Mouse (Mus musculus) small intestine, adult 2 months (tissue): Measurements from ENCODE around the gene A630089N07Rik. TPM values are rescaled to one million over a fixed set of nuclear protein-coding genes. Genes with fewer than 3 reads are reported as not detected.
"Not testable (repeated sequence)": the region's sequence is repeated elsewhere in the genome, so short reads cannot be mapped to it uniquely, and the experiment has no call there.

Source experiments
- H3K27ac ChIP-seq: fragments of 200-500 bp; 2 replicates; pipeline ENCODE4 v1.5.1; 2012; ENCODE audit warnings: low read depth, low read length, control low read depth, inconsistent platforms; ENCODE audit not compliant: insufficient read depth
- H3K27me3 ChIP-seq: fragments of 200-500 bp; 2 replicates; pipeline ENCODE4 v1.6.1; 2012; ENCODE audit warnings: mild to moderate bottlenecking, moderate library complexity, low read length, inconsistent platforms; ENCODE audit not compliant: control insufficient read depth, insufficient read depth
- H3K36me3 ChIP-seq: fragments of 200-500 bp; 2 replicates; pipeline ENCODE4 v1.6.1; 2012; ENCODE audit warnings: mild to moderate bottlenecking, low read length, control low read depth, inconsistent platforms; ENCODE audit not compliant: control insufficient read depth, insufficient read depth
- H3K4me1 ChIP-seq: fragments of 200-500 bp; 2 replicates; pipeline ENCODE4 v1.6.1; 2012; ENCODE audit warnings: low read length, inconsistent platforms, mixed read lengths; ENCODE audit not compliant: control insufficient read depth, insufficient read depth, insufficient read length
- H3K4me3 ChIP-seq: fragments of 200-500 bp; 2 replicates; pipeline ENCODE4 v1.5.1; 2012; ENCODE audit warnings: low read depth, mild to moderate bottlenecking, control low read depth, inconsistent platforms, low read length, moderate library complexity
- CTCF ChIP-seq: fragments of 200-500 bp; IDR thresholded peaks from 2 replicates; pipeline ENCODE4 v1.5.1; 2012; ENCODE audit warnings: low read depth, mild to moderate bottlenecking, control low read depth, inconsistent platforms, low read length, moderate library complexity, mixed read lengths; ENCODE audit not compliant: insufficient replicate concordance, insufficient read length; ENCODE audit errors: extremely low read depth
- POLR2A ChIP-seq: fragments of 200-500 bp; IDR thresholded peaks from 2 replicates; pipeline ENCODE4 v1.6.1; 2012; ENCODE audit warnings: low read depth, mild to moderate bottlenecking, control low read depth, inconsistent platforms, low read length, moderate library complexity
- WGBS: fragments of 180-500 bp; shearing (Covaris S2); methylation state at CpG from one replicate; pipeline ENCODE4 v1.1.7; 2018; 5-methylcytosine and 5-hydroxymethylcytosine counted together
- polyA plus RNA-seq: library from polyadenylated mRNA; depleted of rRNA; stranded (reverse); fragments of >200 nt; gene quantifications from 2 replicates; pipeline ENCODE4 v1.2.3, GENCODE M21; 2012; rRNA removed

Gene A630089N07Rik
- 0.08 TPM in 1 of 2 replicates, not detected in the other for polyA plus RNA-seq

GRCm38 (mm10) chr16:98081889-98082818, at the start of gene A630089N07Rik:
Gene A630089N07Rik, minus strand, starts transcription at chr16:98082450.
- not testable (repeated sequence) for H3K36me3 ChIP-seq, H3K27me3 ChIP-seq, H3K4me1 ChIP-seq
- under 1% methylated on average over 25 of the region's 25 CpGs for WGBS
- peak within 1 kb of the TSS; percentile 95 for H3K4me3 ChIP-seq
- peak within 1 kb of the TSS; percentile 68 for H3K27ac ChIP-seq

GRCm38 (mm10) chr16:98107109-98107508, 24.9 kb upstream of the A630089N07Rik start:
- no peaks in the 10 kb centered on the region for H3K27me3 ChIP-seq
- H3K27ac ChIP-seq: no peak overlapping the region
- no peaks in the 10 kb centered on the region for H3K4me1 ChIP-seq
- TF ChIP-seq CTCF (no peak), POLR2A (no peak)
- H3K4me3 ChIP-seq: no peak overlapping the region
- WGBS: 98% methylated on average over 11 of the region's 11 CpGs
- H3K36me3 ChIP-seq: no peaks in the 10 kb centered on the region

GRCm38 (mm10) chr16:98081550-98081888, 731 bp downstream of the A630089N07Rik start:
- not testable (repeated sequence) for H3K4me1 ChIP-seq, H3K27me3 ChIP-seq, H3K36me3 ChIP-seq, H3K27ac ChIP-seq
- WGBS: 0% methylated on average over 9 of the region's 9 CpGs
- H3K4me3 ChIP-seq: peak overlapping the region; percentile 95

DNA sequence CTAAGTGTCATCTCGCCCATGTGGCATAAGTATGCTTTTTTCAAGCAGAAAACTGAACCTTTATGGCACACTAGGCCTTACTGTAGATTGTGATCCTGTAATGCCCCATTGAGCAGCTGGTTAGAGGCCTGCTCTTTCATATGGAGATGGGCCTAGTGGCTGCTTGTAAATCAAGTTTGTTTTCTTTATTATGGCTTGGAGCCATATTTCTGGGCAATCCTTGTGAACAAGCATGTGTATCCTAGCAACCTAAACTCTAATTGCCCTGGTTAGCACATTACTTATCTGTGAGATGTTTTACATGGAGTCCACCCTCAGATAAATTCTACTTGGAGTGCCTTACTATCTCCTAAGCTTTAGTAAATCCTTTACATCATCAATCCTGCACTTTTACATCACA, 1.1 kb downstream of the A630089N07Rik start:
- not testable (repeated sequence) for H3K4me1 ChIP-seq, H3K4me3 ChIP-seq, H3K27me3 ChIP-seq, H3K36me3 ChIP-seq, H3K27ac ChIP-seq
- WGBS: 51% methylated on average over 1 of the region's 1 CpGs

GRCm38 (mm10) chr16:98079382-98079781, 2.9 kb downstream of the A630089N07Rik start:
- H3K4me1 ChIP-seq, H3K27ac ChIP-seq, H3K27me3 ChIP-seq, H3K36me3 ChIP-seq, H3K4me3 ChIP-seq: not testable (repeated sequence)
- WGBS: 54% methylated on average over 3 of the region's 3 CpGs

GRCm38 (mm10) chr16:98041676-98042075, 40.6 kb downstream of the A630089N07Rik start:
- TF ChIP-seq CTCF: no peak
- no peak for TF ChIP-seq POLR2A
- Histone ChIP-seq H3K36me3 (no peaks in the 10 kb centered on the region), H3K27ac (no peak overlapping the region), H3K27me3 (no peaks in the 10 kb centered on the region), H3K4me3 (no peak overlapping the region), H3K4me1 (no peaks in the 10 kb centered on the region)
- 91% methylated on average over 2 of the region's 2 CpGs for WGBS

DNA sequence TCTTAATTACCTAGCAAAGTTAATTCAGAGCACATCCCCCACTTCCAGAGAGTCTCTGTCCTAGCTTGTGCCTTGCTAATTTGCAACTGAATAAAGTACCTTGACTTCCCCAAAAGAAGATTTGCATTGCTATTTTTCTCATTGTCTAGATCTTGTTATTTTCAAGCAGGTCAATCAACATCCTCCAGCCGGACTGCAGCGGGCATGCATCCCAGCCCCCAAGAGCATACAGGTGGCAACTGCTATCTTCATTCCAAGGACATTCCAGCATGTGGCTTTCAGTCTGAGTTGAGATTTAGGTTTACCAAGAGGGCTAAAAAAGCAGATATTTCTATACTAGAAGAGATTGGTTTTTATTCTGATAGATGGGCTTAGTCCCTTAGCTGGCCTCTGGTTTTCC, 47.3 kb downstream of the A630089N07Rik start:
- not testable (repeated sequence) for H3K4me3 ChIP-seq, H3K36me3 ChIP-seq, H3K4me1 ChIP-seq, H3K27me3 ChIP-seq, H3K27ac ChIP-seq
- WGBS: 93% methylated on average over 2 of the region's 2 CpGs

DNA sequence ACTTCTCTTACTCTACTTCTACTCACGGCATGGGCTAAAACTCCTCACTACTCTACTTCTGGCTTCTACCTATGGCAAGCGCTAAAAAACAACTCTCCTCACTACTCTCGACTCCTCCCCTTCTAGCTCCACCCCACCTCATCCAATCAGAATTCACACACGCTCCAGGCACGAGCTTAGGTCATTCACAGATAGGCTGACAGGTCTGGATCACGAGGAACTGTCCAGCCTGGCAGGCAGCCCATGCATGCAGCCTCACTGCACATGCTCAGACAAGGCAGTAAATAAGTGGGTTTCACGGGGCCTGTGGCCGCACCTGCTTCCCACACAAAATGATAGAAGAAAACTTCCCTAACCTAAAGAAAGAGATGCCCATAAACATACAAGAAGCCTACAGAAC, 56.1 kb downstream of the A630089N07Rik start:
- H3K27ac ChIP-seq, H3K36me3 ChIP-seq, H3K4me3 ChIP-seq, H3K4me1 ChIP-seq, H3K27me3 ChIP-seq: not testable (repeated sequence)
- 93% methylated on average over 8 of the region's 8 CpGs for WGBS
